Mouse (Mus musculus): ENCODE measurements at regions not wholly inside any gene's neighbourhood (a gene's known extent, or its start where the extent isn't known, plus 50 kb on each side); places are given as distances from the start of the nearest gene placed in this dataset.
"Not testable (repeated sequence)": the region's sequence is repeated elsewhere in the genome, so short reads cannot be mapped to it uniquely, and the experiment has no call there.

GRCm38 (mm10) chr11:93653401-93653800 is 232.2 kb downstream of the Utp18 start:
- DNase-seq (ENCODE audit: low read depth, low spot score) = no peak

- not testable (repeated sequence) for DNase-seq (ENCODE audit: low read depth, low spot score)
Measured at GRCm38 (mm10) chr11:93651966-93652365, 233.6 kb downstream of the Utp18 start.

Data from retina, postnatal 7 days (tissue).